Mouse (Mus musculus) testis, adult 2 months (tissue): ENCODE data around the gene Ehbp1.

Experiments
- CTCF ChIP-seq: fragments of 200-500 bp; IDR thresholded peaks from 2 replicates; pipeline ENCODE4 v1.5.1; 2012; ENCODE audit warnings: low read depth, mild to moderate bottlenecking, inconsistent platforms, low read length, moderate library complexity; ENCODE audit not compliant: control insufficient read depth, insufficient read depth, insufficient replicate concordance
- POLR2A ChIP-seq: fragments of 200-500 bp; IDR thresholded peaks from 2 replicates; pipeline ENCODE4 v1.6.1; 2012; ENCODE audit warnings: low read depth, mild to moderate bottlenecking, inconsistent platforms, low read length, moderate library complexity; ENCODE audit not compliant: control insufficient read depth

DNA sequence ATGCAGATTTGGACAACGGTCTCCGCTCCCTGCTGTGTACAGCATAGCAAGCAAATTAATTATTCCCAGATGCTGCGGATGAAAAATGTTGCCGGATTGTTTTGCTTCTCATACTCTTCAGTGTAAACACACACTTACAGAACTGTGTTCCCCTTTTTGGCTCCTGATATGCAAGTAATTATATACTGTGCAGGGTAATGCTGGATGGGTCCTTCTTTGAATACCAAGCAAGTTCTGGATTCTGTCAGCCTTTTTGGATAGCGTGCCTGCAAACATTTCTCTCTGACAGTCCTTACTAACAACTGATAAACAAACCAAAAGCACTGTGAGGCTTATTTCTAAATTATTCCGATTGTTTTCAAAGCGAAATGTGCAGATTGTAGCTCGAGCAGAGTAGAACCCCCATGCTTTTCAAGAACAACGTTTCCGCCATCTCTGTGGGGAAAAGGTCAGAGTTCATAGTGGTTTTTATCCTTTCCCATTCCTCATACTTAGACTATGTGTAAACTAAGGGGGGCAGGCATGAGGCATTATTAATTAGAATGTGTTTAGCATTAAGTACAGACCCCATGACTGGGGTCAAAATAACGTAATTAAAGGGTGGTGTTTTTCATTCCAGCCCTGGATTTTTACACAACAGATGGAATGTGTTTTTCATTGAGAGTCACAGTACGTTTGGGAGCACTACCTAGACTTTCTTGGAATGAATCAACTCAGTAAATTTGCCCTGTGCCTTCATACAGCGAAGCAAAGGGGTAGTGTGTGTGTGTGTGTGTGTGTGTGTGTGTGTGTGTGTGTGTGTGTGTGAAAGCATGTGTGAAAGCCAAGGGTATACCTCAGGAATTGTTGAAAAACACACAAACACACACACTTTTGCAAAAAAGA lies 5.8 kb upstream of the Ehbp1 start:
- TF ChIP-seq CTCF, result no peak
- TF ChIP-seq POLR2A, result no peak
